Mouse (Mus musculus) stomach, adult 2 months (tissue): ENCODE data around the gene Utp14b. TPM values are rescaled to one million over a fixed set of nuclear protein-coding genes. Genes with fewer than 3 reads are reported as not detected.

Experiments used
- polyA plus RNA-seq: library from polyadenylated mRNA; depleted of rRNA; stranded (reverse); fragments of >200 nt; gene quantifications from 2 replicates; pipeline ENCODE4 v1.2.3, GENCODE M21; 2012; rRNA removed

Utp14b gene
- 0.10 and 0.21 TPM in 2 replicates for polyA plus RNA-seq

GRCm38 (mm10) chr1:78657671-78658440 lies at the start of gene Utp14b, which contains the start of gene Acsl3:
Gene Utp14b (plus strand): TSS chr1:78658038.
Gene Acsl3 (plus strand): TSS chr1:78657825.

Other genes with a start within 250 kb of the Utp14b start
- 3.2 and 4.5 TPM in 2 replicates for gene Farsb, start 169.1 kb upstream of the Utp14b start, polyA plus RNA-seq
- 180 and 200 TPM in 2 replicates for gene Mogat1, start 147.0 kb upstream of the Utp14b start, polyA plus RNA-seq
- gene BC035947, start 145.9 kb upstream of the Utp14b start, polyA plus RNA-seq, result 0.02 and 0.04 TPM in 2 replicates
- 4.3 and 5.1 TPM in 2 replicates for gene Acsl3, start 213 bp upstream of the Utp14b start, polyA plus RNA-seq
- gene Kcne4, start 158.7 kb downstream of the Utp14b start, polyA plus RNA-seq, result 0.40 and 0.67 TPM in 2 replicates